In genomic region chr9:99049760-99050159, GRCm38 (mm10) we compare ENCODE assay signal across 22 mouse cellular contexts. TPM values are rescaled to one million over a fixed set of nuclear protein-coding genes. Genes with fewer than 3 reads are reported as not detected.
DNase-seq lines count a peak whose midpoint lies in the region; ATAC-seq and TF ChIP-seq lines count a peak whose summit lies in the region.
"Had no signal": no experiment of that assay in that cellular context is flagged by ENCODE, and none has a peak within 500 bp of the region (broad histone marks: within the 10 kb centered on the region; RNA-seq: fewer than 3 reads in every experiment).

No protein-coding gene starts in this region.

- WGBS in forebrain, embryonic 15.5 days = 80% methylated on average over 6 of the region's 6 CpGs
- 85% methylated on average over 6 of the region's 6 CpGs for WGBS in forebrain, embryonic 14.5 days
- WGBS in heart, embryonic 15.5 days = 42% methylated on average over 6 of the region's 6 CpGs
- 27% methylated on average over 6 of the region's 6 CpGs for WGBS in kidney, postnatal 0 days
- WGBS in midbrain, embryonic 11.5 days = 77% methylated on average over 6 of the region's 6 CpGs
- 87% methylated on average over 6 of the region's 6 CpGs for WGBS in midbrain, embryonic 14.5 days

- no peak overlapping the region for H3K9ac ChIP-seq in forebrain, embryonic 15.5 days (replicated peaks)
- H3K9ac ChIP-seq in forebrain, embryonic 14.5 days (ENCODE audit: low read length) = no peak overlapping the region
- H3K9ac ChIP-seq in heart, embryonic 15.5 days = no peak overlapping the region
- no peak overlapping the region for H3K9ac ChIP-seq in kidney, postnatal 0 days (ENCODE audit: low read depth, low read length)
- H3K9ac ChIP-seq in midbrain, embryonic 11.5 days (ENCODE audit: low read length) = no peak overlapping the region
- no peak overlapping the region for H3K9ac ChIP-seq in midbrain, embryonic 14.5 days (replicated peaks; ENCODE audit: low read length)
- H3K9ac ChIP-seq: hindbrain, embryonic 15.5 days; intestine, embryonic 15.5 days; liver, embryonic 13.5 days; lung, embryonic 14.5 days; midbrain, embryonic 12.5 days; stomach, embryonic 15.5 days had no signal

- H3K4me1 ChIP-seq in forebrain, embryonic 15.5 days = peaks cover 6% of the 10 kb centered on the region; the same call in 1 of the 2 replicates
- no peaks in the 10 kb centered on the region for H3K4me1 ChIP-seq in forebrain, embryonic 14.5 days (ENCODE audit: control insufficient read depth, insufficient read depth, low read length)
- peaks cover 13% of the 10 kb centered on the region for H3K4me1 ChIP-seq in heart, embryonic 15.5 days (replicated peaks)
- no peaks in the 10 kb centered on the region for H3K4me1 ChIP-seq in kidney, postnatal 0 days (replicated peaks; ENCODE audit: insufficient read depth, low read length)
- H3K4me1 ChIP-seq in midbrain, embryonic 11.5 days (ENCODE audit: control insufficient read depth, insufficient read depth, low read length) = no peaks in the 10 kb centered on the region
- H3K4me1 ChIP-seq in midbrain, embryonic 14.5 days (ENCODE audit: control insufficient read depth, insufficient read depth, low read length) = no peaks in the 10 kb centered on the region
- H3K4me1 ChIP-seq: forebrain, embryonic 10.5 days; hindbrain, embryonic 15.5 days; intestine, embryonic 15.5 days; liver, embryonic 13.5 days; midbrain, embryonic 12.5 days; stomach, embryonic 15.5 days had no signal

- H3K9me3 ChIP-seq in forebrain, embryonic 15.5 days = no peaks in the 10 kb centered on the region
- no peaks in the 10 kb centered on the region for H3K9me3 ChIP-seq in forebrain, embryonic 14.5 days (replicated peaks; ENCODE audit: control insufficient read depth, low read length)
- H3K9me3 ChIP-seq in heart, embryonic 15.5 days (replicated peaks) = no peaks in the 10 kb centered on the region
- no peaks in the 10 kb centered on the region for H3K9me3 ChIP-seq in kidney, postnatal 0 days (replicated peaks; ENCODE audit: low read length)
- no peaks in the 10 kb centered on the region for H3K9me3 ChIP-seq in midbrain, embryonic 11.5 days (ENCODE audit: control insufficient read depth, low read length)
- no peaks in the 10 kb centered on the region for H3K9me3 ChIP-seq in midbrain, embryonic 14.5 days (ENCODE audit: control insufficient read depth, low read length)
- H3K9me3 ChIP-seq: forebrain, embryonic 10.5 days; hindbrain, embryonic 15.5 days; intestine, embryonic 15.5 days; liver, embryonic 13.5 days; midbrain, embryonic 12.5 days; stomach, embryonic 15.5 days had no signal

- H3K4me3 ChIP-seq in forebrain, embryonic 15.5 days = no peak overlapping the region
- H3K4me3 ChIP-seq in forebrain, embryonic 14.5 days (ENCODE audit: low read depth, low read length) = no peak overlapping the region
- H3K4me3 ChIP-seq in heart, embryonic 15.5 days = no peak overlapping the region
- H3K4me3 ChIP-seq in kidney, postnatal 0 days (replicated peaks; ENCODE audit: low read depth, low read length) = no peak overlapping the region
- H3K4me3 ChIP-seq in midbrain, embryonic 11.5 days (ENCODE audit: low read depth, low read length) = no peak overlapping the region
- no peak overlapping the region for H3K4me3 ChIP-seq in midbrain, embryonic 14.5 days (replicated peaks; ENCODE audit: low read depth, low read length)
- H3K4me3 ChIP-seq: forebrain, embryonic 10.5 days; hindbrain, embryonic 15.5 days; intestine, embryonic 15.5 days; left cerebral cortex, adult 2 months; liver, embryonic 13.5 days; midbrain, embryonic 12.5 days; stomach, embryonic 15.5 days had no signal

- no peak for DNase-seq in forebrain, embryonic 14.5 days (ENCODE audit: low spot score)
- no peak for DNase-seq in heart, adult 11 months
- peak; percentile 49 for DNase-seq in kidney, postnatal 0 days (ENCODE audit: low spot score)
- DNase-seq in kidney, adult 8-10 months = no peak
- DNase-seq in midbrain, embryonic 11.5 days (ENCODE audit: low spot score, missing footprints) = peak; percentile 1
- no peak for DNase-seq in midbrain, embryonic 14.5 days
- DNase-seq: adrenal gland, postnatal 10 days; cerebellum, adult 18-20 months; cerebellum, postnatal 14 days; liver, embryonic 13.5 days; lung, embryonic 14.5 days; thymus, postnatal 25 days had no signal

- no peaks in the 10 kb centered on the region for H3K27me3 ChIP-seq in forebrain, embryonic 15.5 days
- no peaks in the 10 kb centered on the region for H3K27me3 ChIP-seq in forebrain, embryonic 14.5 days (replicated peaks; ENCODE audit: control insufficient read depth, insufficient read depth, low read length)
- H3K27me3 ChIP-seq in heart, embryonic 15.5 days = no peaks in the 10 kb centered on the region
- no peaks in the 10 kb centered on the region for H3K27me3 ChIP-seq in kidney, postnatal 0 days (ENCODE audit: insufficient read depth, low read length)
- H3K27me3 ChIP-seq in midbrain, embryonic 11.5 days (ENCODE audit: control insufficient read depth, insufficient read depth, low read length) = no peaks in the 10 kb centered on the region
- no peaks in the 10 kb centered on the region for H3K27me3 ChIP-seq in midbrain, embryonic 14.5 days (ENCODE audit: control insufficient read depth, insufficient read depth, low read length)
- H3K27me3 ChIP-seq: hindbrain, embryonic 15.5 days; intestine, embryonic 15.5 days; liver, embryonic 13.5 days; midbrain, embryonic 12.5 days; stomach, embryonic 15.5 days had no signal

- peaks cover 15% of the 10 kb centered on the region; the same call in 1 of the 2 replicates for H3K36me3 ChIP-seq in forebrain, embryonic 15.5 days
- peaks cover 14% of the 10 kb centered on the region; the same call in 1 of the 2 replicates for H3K36me3 ChIP-seq in forebrain, embryonic 14.5 days (ENCODE audit: control insufficient read depth, insufficient read depth, low read length)
- peaks cover 4% of the 10 kb centered on the region; the same call in 1 of the 2 replicates for H3K36me3 ChIP-seq in heart, embryonic 15.5 days
- 0 out of 2 replicates have a peak, but pooled peaks cover 4% of the 10 kb centered on the region for H3K36me3 ChIP-seq in kidney, postnatal 0 days (ENCODE audit: insufficient read depth, low read length)
- H3K36me3 ChIP-seq in midbrain, embryonic 11.5 days (ENCODE audit: control insufficient read depth, insufficient read depth, low read length) = no peaks in the 10 kb centered on the region
- H3K36me3 ChIP-seq in midbrain, embryonic 14.5 days (ENCODE audit: control insufficient read depth, insufficient read depth, low read length) = peaks cover 24% of the 10 kb centered on the region
- H3K36me3 ChIP-seq: intestine, embryonic 15.5 days; stomach, embryonic 15.5 days had no signal

- no peak overlapping the region for H3K4me2 ChIP-seq in forebrain, embryonic 15.5 days (replicated peaks)
- H3K4me2 ChIP-seq in forebrain, embryonic 14.5 days (ENCODE audit: low read length) = no peak overlapping the region
- no peak overlapping the region for H3K4me2 ChIP-seq in heart, embryonic 15.5 days
- H3K4me2 ChIP-seq in kidney, postnatal 0 days (ENCODE audit: low read length) = no peak overlapping the region
- no peak overlapping the region for H3K4me2 ChIP-seq in midbrain, embryonic 11.5 days
- no peak overlapping the region for H3K4me2 ChIP-seq in midbrain, embryonic 14.5 days (ENCODE audit: low read length)
- H3K4me2 ChIP-seq: hindbrain, embryonic 15.5 days; intestine, embryonic 15.5 days; liver, embryonic 13.5 days; lung, embryonic 14.5 days; midbrain, embryonic 12.5 days; stomach, embryonic 15.5 days had no signal

- no peak for TF ChIP-seq CTCF in kidney, postnatal 0 days (IDR thresholded peaks at IDR 0.05; ENCODE audit: low read depth)

- ATAC-seq in forebrain, embryonic 15.5 days (replicated peaks) = no peak
- no peak for ATAC-seq in forebrain, embryonic 14.5 days
- ATAC-seq in heart, embryonic 15.5 days (replicated peaks; ENCODE audit: insufficient number of reproducible peaks, insufficient read depth, low FRiP score, low read depth) = peak; percentile 43; the same call in 1 of the 2 replicates
- peak; percentile 46; the same call in 1 of the 2 replicates for ATAC-seq in kidney, postnatal 0 days (replicated peaks; ENCODE audit: low FRiP score, low read depth)
- ATAC-seq in midbrain, embryonic 11.5 days (ENCODE audit: low FRiP score) = no peak
- ATAC-seq in midbrain, embryonic 14.5 days (ENCODE audit: low FRiP score, low TSS enrichment) = no peak
- ATAC-seq: activated CD4-positive, CD25-positive, alpha-beta regulatory T cell, adult 4 months; intestine, embryonic 15.5 days had no signal

- 0 out of 2 replicates have a peak overlapping the region, but pooled peaks have one; percentile 8 for H3K27ac ChIP-seq in forebrain, embryonic 15.5 days (replicated peaks)
- H3K27ac ChIP-seq in forebrain, embryonic 14.5 days (ENCODE audit: low read depth, low read length) = no peak overlapping the region
- H3K27ac ChIP-seq in heart, embryonic 15.5 days = 0 out of 2 replicates have a peak overlapping the region, but pooled peaks have one; percentile 19
- H3K27ac ChIP-seq in kidney, postnatal 0 days = no peak overlapping the region
- no peak overlapping the region for H3K27ac ChIP-seq in midbrain, embryonic 11.5 days (ENCODE audit: low read depth, low read length)
- H3K27ac ChIP-seq in midbrain, embryonic 14.5 days (replicated peaks; ENCODE audit: low read depth, low read length) = no peak overlapping the region
- H3K27ac ChIP-seq: forebrain, embryonic 10.5 days; hindbrain, embryonic 15.5 days; intestine, embryonic 15.5 days; left cerebral cortex, adult 2 months; liver, embryonic 13.5 days; midbrain, embryonic 12.5 days; stomach, embryonic 15.5 days had no signal

RNA-seq across cellular contexts. Expression of gene Gm1123, which starts 14.2 kb away (rescaled TPM):
- not detected in 2 replicates for polyA plus RNA-seq in forebrain, embryonic 15.5 days (2015; fragmentation: Nextera tagmentation; extraction: Ambion mirVana)
- polyA plus RNA-seq in forebrain, embryonic 14.5 days (2014; fragmentation: Nextera tagmentation; extraction: Ambion mirVana) = not detected in 2 replicates
- 0.10 TPM in 1 of 2 replicates, not detected in the other for polyA plus RNA-seq in heart, embryonic 15.5 days (2015; fragmentation: Nextera tagmentation; extraction: Ambion mirVana)
- polyA plus RNA-seq in kidney, postnatal 0 days (2015; fragmentation: Nextera tagmentation; extraction: Ambion mirVana) = 0.71 and 0.76 TPM in 2 replicates
- 0.08 TPM in 1 of 2 replicates, not detected in the other for polyA plus RNA-seq in midbrain, embryonic 11.5 days (2014; fragmentation: Nextera tagmentation; extraction: Ambion mirVana)
- polyA plus RNA-seq in midbrain, embryonic 14.5 days (2014; fragmentation: Nextera tagmentation; extraction: Ambion mirVana) = not detected in 2 replicates
- polyA plus RNA-seq: embryonic facial prominence, embryonic 11.5 days; forebrain, embryonic 10.5 days; liver, embryonic 13.5 days; lung, embryonic 14.5 days; midbrain, embryonic 12.5 days had no signal

Comparison
In these comparisons a context has a peak if more than half of its experiments do, and no peak if none do; other contexts are left out.
1. H3K27ac ChIP-seq: peak in forebrain, embryonic 15.5 days (single experiment) and heart, embryonic 15.5 days (single experiment); none in forebrain, embryonic 14.5 days (single experiment), kidney, postnatal 0 days (single experiment), midbrain, embryonic 11.5 days (single experiment) and midbrain, embryonic 14.5 days (single experiment).
2. DNase-seq: peak in kidney, postnatal 0 days (single experiment) and midbrain, embryonic 11.5 days (single experiment); none in forebrain, embryonic 14.5 days (single experiment), heart, adult 11 months (single experiment), kidney, adult 8-10 months (0 of 2) and midbrain, embryonic 14.5 days (single experiment).
3. ATAC-seq: peak in heart, embryonic 15.5 days (single experiment) and kidney, postnatal 0 days (single experiment); none in forebrain, embryonic 15.5 days (single experiment), forebrain, embryonic 14.5 days (single experiment), midbrain, embryonic 11.5 days (single experiment) and midbrain, embryonic 14.5 days (single experiment).